Mouse (Mus musculus) layer of hippocampus, adult 6 months (tissue): ENCODE results near the gene Rxfp4. TPM values are rescaled to one million over a fixed set of nuclear protein-coding genes. Genes with fewer than 3 reads are reported as not detected.

Experiments used
- long read RNA-seq, 2 experiments: library from polyadenylated mRNA; unstranded; transcript quantifications; one replicate each; pipeline ENCODE4 v2.0.0; 2019 to 2020
- polyA plus RNA-seq: library from polyadenylated mRNA; unstranded; fragments of <200 nt; fragmentation: Nextera tagmentation; gene quantifications from 2 replicates; pipeline ENCODE4 v1.2.3, GENCODE M21; 2021

Rxfp4 gene
- not detected in 2 replicates for polyA plus RNA-seq
- long read RNA-seq, experiment 1 = 0 reads
- long read RNA-seq, experiment 2 = 0 reads

GRCm38 (mm10) chr3:88652846-88653515 is at the start of gene Rxfp4:
Rxfp4 (minus strand) TSS chr3:88653142.

GRCm38 (mm10) chr3:88684980-88685941 is 32.3 kb upstream of the Rxfp4 start, which contains the start of gene Khdc4:
Khdc4 (plus strand) TSS chr3:88685803.

GRCm38 (mm10) chr3:88605666-88606065 is 47.3 kb downstream of the Rxfp4 start, which contains the start of gene Arhgef2:
Arhgef2 (plus strand) TSS chr3:88605966.

Other genes starting within 250 kb of the Rxfp4 start
- gene Pmf1, start 242.8 kb downstream of the Rxfp4 start, polyA plus RNA-seq = 6.6 and 7.3 TPM in 2 replicates
- gene Slc25a44, start 228.0 kb downstream of the Rxfp4 start, polyA plus RNA-seq = 40.4 and 41.6 TPM in 2 replicates
- 9.7 and 10.8 TPM in 2 replicates for gene Sema4a, start 192.0 kb downstream of the Rxfp4 start, polyA plus RNA-seq
- gene Lmna, start 143.2 kb downstream of the Rxfp4 start, polyA plus RNA-seq = 38.9 and 42.1 TPM in 2 replicates
- 0.19 and 0.24 TPM in 2 replicates for gene Mex3a, start 120.7 kb downstream of the Rxfp4 start, polyA plus RNA-seq
- gene Rab25, start 104.8 kb downstream of the Rxfp4 start, polyA plus RNA-seq = 0.14 TPM in 1 of 2 replicates, not detected in the other
- 126 and 151 TPM in 2 replicates for gene Lamtor2, start 100.1 kb downstream of the Rxfp4 start, polyA plus RNA-seq
- gene Ubqln4, start 99.4 kb downstream of the Rxfp4 start, polyA plus RNA-seq = 12.7 and 13.2 TPM in 2 replicates
- gene Ssr2, start 77.3 kb downstream of the Rxfp4 start, polyA plus RNA-seq = 214 and 223 TPM in 2 replicates
- gene Arhgef2, start 47.2 kb downstream of the Rxfp4 start, polyA plus RNA-seq = 51.9 and 53.2 TPM in 2 replicates
- gene Khdc4, start 32.7 kb upstream of the Rxfp4 start, polyA plus RNA-seq = 25.7 and 28.9 TPM in 2 replicates
- 53.2 and 54.9 TPM in 2 replicates for gene Rit1, start 63.7 kb upstream of the Rxfp4 start, polyA plus RNA-seq
- gene Syt11, start 122.0 kb upstream of the Rxfp4 start, polyA plus RNA-seq = 274 and 343 TPM in 2 replicates
- 5.6 and 6.8 TPM in 2 replicates for gene Gon4l, start 182.1 kb upstream of the Rxfp4 start, polyA plus RNA-seq